Mouse (Mus musculus): ENCODE data around the gene Tmtc1. TPM values are rescaled to one million over a fixed set of nuclear protein-coding genes. Genes with fewer than 3 reads are reported as not detected.

Tmtc1 gene
- total RNA-seq, 2 experiments from 2014 or later = 36.7 to 37.5 TPM

GRCm38 (mm10) chr6:148436441-148437001, 7.7 kb downstream of the Tmtc1 start:
- no peak for DNase-seq
- intact Hi-C loops (cut with DNase I) = no loop called here

DNA sequence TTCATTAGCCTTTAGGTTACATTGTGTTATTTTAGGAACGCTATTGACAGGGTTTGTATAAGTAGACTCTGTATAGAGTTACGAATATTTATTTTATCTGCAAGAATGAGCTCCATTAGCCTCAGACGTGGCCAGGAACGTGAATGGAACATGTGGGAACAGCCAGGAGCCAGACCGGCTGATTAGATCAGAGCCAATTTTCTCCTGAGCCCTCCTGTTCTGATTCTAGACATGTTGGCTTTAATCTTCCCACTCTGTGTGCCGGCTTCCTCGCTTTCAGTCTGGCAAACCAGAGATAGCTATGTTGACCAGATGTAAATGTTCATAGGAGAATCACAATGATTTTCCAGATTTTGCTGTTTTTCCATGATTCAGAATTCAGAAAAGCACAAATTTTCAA, 22.6 kb downstream of the Tmtc1 start:
- peak; percentile 22 for DNase-seq
- intact Hi-C loops (cut with DNase I) = no loop called here

GRCm38 (mm10) chr6:148420387-148420786, 23.8 kb downstream of the Tmtc1 start:
- no peak for DNase-seq
- intact Hi-C loops (cut with DNase I) = no loop called here

DNA sequence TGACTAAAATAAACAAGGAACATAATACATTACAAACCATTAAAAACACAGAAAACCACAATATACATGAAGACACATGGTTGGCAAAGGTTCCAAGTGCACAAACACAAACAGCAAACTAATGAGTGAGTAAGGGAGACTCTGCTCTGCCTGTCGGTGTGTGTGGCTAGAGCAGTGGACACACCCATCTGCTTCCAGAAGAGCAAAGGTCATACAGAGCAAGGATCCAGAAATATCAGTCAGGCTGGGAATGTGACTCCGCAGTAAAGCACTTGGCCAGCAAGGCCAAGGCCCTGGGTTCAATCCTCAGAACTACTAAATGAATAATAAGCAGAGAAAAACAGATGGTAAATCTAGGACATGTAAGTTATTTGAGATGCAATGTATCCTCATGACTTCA, 27.6 kb downstream of the Tmtc1 start:
- no peak for DNase-seq
- intact Hi-C loops (cut with DNase I) = no loop called here

DNA sequence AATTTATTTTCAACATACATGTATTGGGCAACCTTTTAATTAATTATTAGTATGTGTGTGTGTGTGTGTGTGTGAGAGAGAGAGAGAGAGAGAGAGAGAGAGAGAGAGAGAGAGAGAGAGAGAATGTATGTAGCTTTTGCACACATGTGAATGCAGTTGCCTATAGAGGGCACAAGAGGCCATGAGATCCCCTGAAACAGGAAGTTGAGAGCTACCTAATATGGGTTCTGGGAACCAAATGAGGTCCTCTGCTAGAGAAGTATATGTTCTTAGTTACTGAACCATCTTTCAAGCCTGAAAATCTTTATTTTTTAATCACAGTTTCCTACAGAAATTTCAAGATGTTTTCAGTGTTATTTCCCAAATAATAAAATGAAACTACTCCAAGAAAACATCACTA, 30.6 kb downstream of the Tmtc1 start:
- no peak for DNase-seq

GRCm38 (mm10) chr6:148406792-148407490, 37.2 kb downstream of the Tmtc1 start:
- DNase-seq = peak; percentile 31
- intact Hi-C loops (cut with DNase I) = no loop called here

More for the DNA sequence above, 30.6 kb downstream of the Tmtc1 start:
- intact Hi-C loops (cut with DNase I) = no loop called here

GRCm38 (mm10) chr6:148405599-148405998, 38.6 kb downstream of the Tmtc1 start:
- intact Hi-C loops (cut with DNase I) = no loop called here
- no peak for DNase-seq

GRCm38 (mm10) chr6:148404500-148404899, 39.7 kb downstream of the Tmtc1 start:
- intact Hi-C loops (cut with DNase I) = no loop called here
- DNase-seq = no peak

DNA sequence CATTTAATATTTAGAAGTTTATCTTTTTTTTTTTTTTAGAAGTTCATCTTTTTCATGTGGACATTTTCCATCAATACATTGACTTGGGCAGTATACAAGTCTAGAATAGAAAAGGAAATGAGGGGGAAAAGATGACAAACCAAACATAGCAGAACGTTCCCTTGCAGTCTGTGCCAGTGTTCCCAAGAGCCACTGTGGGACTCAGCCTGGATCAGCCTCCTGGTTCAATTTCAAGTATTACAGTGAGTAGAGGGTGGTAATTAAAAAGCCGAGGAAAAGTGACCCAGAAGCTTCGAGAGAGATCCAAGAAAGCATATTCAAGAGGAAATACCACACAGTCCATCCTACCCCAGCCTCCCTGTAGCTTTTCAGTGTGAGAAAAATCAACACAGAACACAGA, 40.4 kb downstream of the Tmtc1 start:
- intact Hi-C loops (cut with DNase I) = no loop called here

GRCm38 (mm10) chr6:148401031-148401430, 43.2 kb downstream of the Tmtc1 start:
- intact Hi-C loops (cut with DNase I) = no loop called here
- no peak for DNase-seq

More for the DNA sequence above, 40.4 kb downstream of the Tmtc1 start:
- no peak for DNase-seq

DNA sequence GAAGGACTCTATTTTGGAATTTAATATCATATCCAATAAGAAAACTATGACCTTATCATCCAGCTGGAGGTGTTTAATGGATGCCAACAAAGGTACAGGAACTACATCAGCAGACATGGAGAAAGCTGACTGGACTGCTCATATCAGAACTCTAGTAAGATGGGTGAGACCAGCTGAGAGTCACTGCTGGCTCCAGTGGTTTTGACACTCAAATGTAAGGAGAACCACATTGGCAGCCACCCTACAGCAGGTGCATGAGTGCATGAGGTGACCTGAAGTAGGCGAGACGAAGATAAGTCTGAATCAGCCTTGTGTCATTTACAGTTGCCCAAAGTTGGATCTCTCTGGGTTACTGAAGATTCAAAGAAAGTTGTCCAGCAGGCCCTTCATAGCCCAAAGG, 44.6 kb downstream of the Tmtc1 start:
- intact Hi-C loops (cut with DNase I) = no loop called here
- DNase-seq = no peak

- no peak for DNase-seq
- intact Hi-C loops (cut with DNase I) = no loop called here
Observed at GRCm38 (mm10) chr6:148398888-148399287, 45.3 kb downstream of the Tmtc1 start.

GRCm38 (mm10) chr6:148397270-148397669, 46.9 kb downstream of the Tmtc1 start:
- intact Hi-C loops (cut with DNase I) = no loop called here
- DNase-seq = no peak

DNA sequence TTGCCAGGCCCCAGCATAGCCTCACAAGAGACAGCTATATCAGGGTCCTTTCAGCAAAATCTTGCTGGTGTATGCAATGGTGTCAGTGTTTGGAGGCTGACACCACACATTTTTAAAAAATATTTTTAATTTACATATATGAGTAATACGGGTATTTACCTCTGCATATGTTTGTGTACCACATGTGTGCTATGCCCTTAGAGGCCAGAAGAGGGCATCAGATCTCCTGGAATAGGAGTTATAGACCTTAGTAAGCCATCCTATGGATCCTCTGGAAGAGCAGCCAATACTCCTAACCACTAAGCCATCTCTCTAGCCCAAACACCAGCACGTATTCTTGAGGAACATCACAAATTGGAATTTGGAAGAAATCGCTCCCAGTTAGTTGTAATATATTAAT, 48.9 kb downstream of the Tmtc1 start:
- DNase-seq = no peak
- intact Hi-C loops (cut with DNase I) = no loop called here

DNA sequence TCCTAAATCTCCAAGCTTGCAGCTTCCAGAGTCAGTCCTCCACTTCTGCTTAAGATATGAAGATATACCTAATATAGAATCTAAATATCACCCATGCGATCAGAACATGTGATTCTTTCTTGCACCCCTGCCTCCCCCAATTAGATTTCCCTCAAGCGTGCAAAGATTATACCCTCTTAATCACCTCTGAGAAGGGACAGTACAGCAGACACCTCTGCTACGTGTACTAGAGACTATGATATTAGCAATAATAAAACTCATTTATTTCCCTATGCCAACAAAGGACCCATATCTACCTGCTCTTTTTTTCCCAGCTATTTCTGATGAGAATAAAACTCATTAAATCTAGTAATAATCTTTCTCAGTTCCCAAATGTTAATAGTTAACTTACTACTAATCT, 49.9 kb downstream of the Tmtc1 start:
- DNase-seq = no peak
- intact Hi-C loops (cut with DNase I) = no loop called here

GRCm38 (mm10) chr6:148392147-148392546, 52.0 kb downstream of the Tmtc1 start:
- DNase-seq = no peak
- intact Hi-C loops (cut with DNase I) = no loop called here

DNA sequence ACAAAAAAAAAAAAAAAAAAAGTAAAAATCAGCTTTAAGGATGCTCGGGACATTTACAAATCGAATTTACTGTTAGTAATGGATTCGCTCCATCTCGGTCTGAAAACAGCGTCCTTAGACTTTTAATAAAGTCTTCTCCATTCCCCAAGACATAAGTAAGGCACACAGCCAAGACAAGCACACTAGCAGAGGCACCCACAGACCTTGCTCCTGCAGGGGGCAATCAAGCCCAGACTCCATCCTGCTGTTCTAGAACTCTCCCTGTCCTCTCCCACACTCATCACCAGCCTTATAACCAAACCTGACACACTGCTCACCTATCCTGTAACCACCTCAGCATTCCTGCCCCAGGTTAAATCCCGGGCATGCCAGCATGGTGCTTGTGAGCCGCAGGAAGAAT, 52.9 kb downstream of the Tmtc1 start:
- intact Hi-C loops (cut with DNase I) = no loop called here
- no peak for DNase-seq

- no peak for DNase-seq
- intact Hi-C loops (cut with DNase I) = no loop called here
Observed at GRCm38 (mm10) chr6:148390630-148391276, 53.4 kb downstream of the Tmtc1 start.

- intact Hi-C loops (cut with DNase I) = no loop called here
- DNase-seq = no peak
Observed at GRCm38 (mm10) chr6:148387990-148388389, 56.2 kb downstream of the Tmtc1 start.

- intact Hi-C loops (cut with DNase I) = no loop called here
- peak; percentile 53 for DNase-seq
Observed at GRCm38 (mm10) chr6:148384111-148384895, 59.9 kb downstream of the Tmtc1 start.

GRCm38 (mm10) chr6:148381163-148381782, 62.9 kb downstream of the Tmtc1 start:
- intact Hi-C loops (cut with DNase I) = no loop called here
- no peak for DNase-seq

Measured in left cerebral cortex, postnatal 4 days (tissue).